Mouse (Mus musculus) megakaryocyte progenitor cell, adult 5-6 weeks (primary cell): Measurements from ENCODE around the gene Grap2. TPM values are rescaled to one million over a fixed set of nuclear protein-coding genes. Genes with fewer than 3 reads are reported as not detected.

Experiments used
- ATAC-seq: replicated peaks from 2 replicates; pipeline ENCODE4 v1.8.0; 2016; ENCODE audit warnings: mild to moderate bottlenecking, moderate TSS enrichment, inconsistent platforms; ENCODE audit not compliant: poor library complexity
- total RNA-seq, 2 experiments: library from RNA; stranded (forward) in 1 of 2; stranded (reverse) in 1 of 2; fragments of 157-497, 149-512 nt in 1 of 2; fragments of 200-1000 nt in 1 of 2; gene quantifications; 2 replicates each; pipeline versions ENCODE4 v1.2.3 to v1.2.4; 2015 to 2017

The Grap2 gene
- total RNA-seq, 2 experiments from 2014 or later, result 0.05 to 1.5 TPM

GRCm38 (mm10) chr15:80631311-80631710, 58.9 kb downstream of the Grap2 start:
- no peak for ATAC-seq

GRCm38 (mm10) chr15:80632280-80632893, 60.0 kb downstream of the Grap2 start:
- ATAC-seq, result no peak

- peak; percentile 72 for ATAC-seq
Observed at GRCm38 (mm10) chr15:80634391-80635193, 62.2 kb downstream of the Grap2 start.

- peak; percentile 51 for ATAC-seq
Observed at GRCm38 (mm10) chr15:80636757-80637372, 64.5 kb downstream of the Grap2 start.

- ATAC-seq, result peak; percentile 59
Observed at GRCm38 (mm10) chr15:80639071-80639702, 66.8 kb downstream of the Grap2 start.

- no peak for ATAC-seq
Observed at GRCm38 (mm10) chr15:80639874-80640273, 67.5 kb downstream of the Grap2 start.

- ATAC-seq, result no peak
Observed at GRCm38 (mm10) chr15:80641702-80642435, 69.5 kb downstream of the Grap2 start.

GRCm38 (mm10) chr15:80645006-80645797, 72.8 kb downstream of the Grap2 start:
- ATAC-seq, result no peak

GRCm38 (mm10) chr15:80648977-80649606, 76.7 kb downstream of the Grap2 start:
- no peak for ATAC-seq

GRCm38 (mm10) chr15:80650412-80650811, 78.0 kb downstream of the Grap2 start:
- no peak for ATAC-seq

GRCm38 (mm10) chr15:80653865-80654264, 81.5 kb downstream of the Grap2 start:
- ATAC-seq, result no peak

GRCm38 (mm10) chr15:80658815-80659471, 86.5 kb downstream of the Grap2 start:
- no peak for ATAC-seq

- ATAC-seq, result no peak
Observed at GRCm38 (mm10) chr15:80660963-80661362, 88.6 kb downstream of the Grap2 start.

GRCm38 (mm10) chr15:80664444-80664843, 92.0 kb downstream of the Grap2 start:
- ATAC-seq, result no peak

- peak; percentile 85 for ATAC-seq
Observed at GRCm38 (mm10) chr15:80671295-80672252, 99.2 kb downstream of the Grap2 start, which contains the start of gene Fam83f. TSS of gene Fam83f (plus strand) at chr15:80671847.

GRCm38 (mm10) chr15:80672810-80673209, 100.4 kb downstream of the Grap2 start:
- ATAC-seq, result no peak

GRCm38 (mm10) chr15:80673337-80674095, 101.1 kb downstream of the Grap2 start:
- peak; percentile 66 for ATAC-seq
